Mouse (Mus musculus) gastrocnemius, postnatal 4 days (tissue): ENCODE results near the gene Marveld1. TPM values are rescaled to one million over a fixed set of nuclear protein-coding genes. Genes with fewer than 3 reads are reported as not detected.

Experiments
- DNase-seq, 2 experiments: peaks; one replicate each; pipeline ENCODE4 v3.0.0; 2021 to 2022; ENCODE audit warnings: low spot score in 2 of 2, mixed read lengths in 2 of 2
- long read RNA-seq, 2 experiments: library from polyadenylated mRNA; stranded (forward); transcript quantifications; one replicate each; pipeline ENCODE4 v2.0.0; 2021
- total RNA-seq, 2 experiments: library from RNA; stranded (reverse); gene quantifications; 2 replicates each; pipeline ENCODE4 v1.2.3; 2021

Marveld1 gene
- 10 to 100 TPM; 33.7 to 34.8 TPM for total RNA-seq
- long read RNA-seq, experiment 1, transcript Marveld1-201 (2 exons, 3,066 nt): major isoform, 28 of 32 reads
- long read RNA-seq, experiment 1, partial matches to known transcripts: 0 of 32 reads
- long read RNA-seq, experiment 1, other reads (novel, unspliced or antisense): 0 of 32 reads
- long read RNA-seq, experiment 2, transcript Marveld1-201 (2 exons, 3,066 nt): major isoform, 58 of 66 reads
- long read RNA-seq, experiment 2, partial matches to known transcripts: 2 of 66 reads
- long read RNA-seq, experiment 2, other reads (novel, unspliced or antisense): 5 of 66 reads

DNA sequence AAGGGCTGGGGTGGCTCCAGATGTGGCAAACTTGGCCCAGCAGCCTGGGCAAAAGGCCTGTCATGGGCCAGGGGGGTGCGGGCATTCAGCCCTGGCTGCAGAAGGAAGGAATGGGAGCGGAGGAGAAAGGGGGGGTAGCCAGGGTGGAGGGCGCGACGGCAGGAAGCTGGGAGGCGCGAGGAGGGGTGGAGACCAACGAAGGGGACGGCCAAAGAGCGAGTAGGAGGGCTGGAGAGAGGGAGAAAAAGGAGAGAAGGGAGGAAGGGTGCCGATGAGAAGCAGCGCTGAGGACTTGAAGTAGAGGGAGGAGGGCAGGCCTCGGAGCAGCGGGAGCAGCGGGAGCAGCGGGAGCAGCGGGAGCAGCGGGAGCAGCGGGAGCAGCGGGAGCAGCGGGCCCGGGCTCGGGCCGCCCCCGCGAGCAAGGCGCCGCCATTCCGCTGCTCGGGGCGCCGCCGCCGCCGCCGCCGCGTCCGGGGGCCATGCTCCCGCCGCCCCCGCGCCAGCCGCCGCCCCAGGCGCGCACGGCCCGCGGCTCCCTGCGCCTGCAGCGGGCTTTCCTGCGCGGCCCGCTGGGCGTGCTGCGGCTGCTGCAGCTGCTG lies at the start of gene Marveld1:
Marveld1 (plus strand) TSS at position 231 of the 599 bp plus-strand sequence.
- DNase-seq: peak; percentile 76 to 83

DNA sequence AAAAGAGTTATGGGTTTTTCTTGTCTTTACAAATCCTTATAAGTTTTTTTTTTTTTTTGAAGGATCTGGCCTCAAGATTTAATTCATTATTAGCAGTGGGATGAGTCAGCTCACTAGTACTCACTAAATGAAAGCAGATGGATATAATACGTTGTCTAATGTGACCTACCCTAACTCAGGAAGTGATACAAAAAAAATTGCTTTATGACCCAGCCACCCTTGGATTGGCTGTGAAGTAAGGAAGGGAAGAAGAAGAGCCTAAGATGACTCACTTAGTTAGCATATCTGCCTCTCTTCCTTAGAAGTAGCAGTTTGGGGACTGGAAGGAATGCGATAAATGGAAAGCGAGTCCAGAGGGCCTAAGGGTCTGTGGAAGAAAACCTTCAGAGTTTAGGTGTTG lies 47.8 kb upstream of the Marveld1 start:
- no peak for DNase-seq

DNA sequence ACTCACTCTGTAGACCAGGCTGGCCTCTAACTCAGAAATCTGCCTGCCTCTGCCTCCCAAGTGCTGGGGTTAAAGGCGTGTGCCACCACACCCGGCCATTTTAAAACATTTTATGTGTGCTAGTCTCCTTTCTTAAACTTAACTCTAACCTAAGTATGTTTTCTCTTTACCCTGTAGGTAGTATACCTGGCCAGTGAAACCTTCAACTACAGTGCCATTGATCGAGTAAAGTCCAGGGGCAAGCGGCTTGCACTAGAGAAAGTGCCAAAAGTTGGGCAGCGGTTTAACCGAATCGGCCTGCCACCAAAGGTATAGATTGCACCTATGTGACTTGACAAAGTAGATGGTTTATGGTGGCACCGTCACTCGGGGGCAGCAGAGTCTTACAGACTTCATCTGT lies 42.5 kb upstream of the Marveld1 start:
- no peak for DNase-seq

DNA sequence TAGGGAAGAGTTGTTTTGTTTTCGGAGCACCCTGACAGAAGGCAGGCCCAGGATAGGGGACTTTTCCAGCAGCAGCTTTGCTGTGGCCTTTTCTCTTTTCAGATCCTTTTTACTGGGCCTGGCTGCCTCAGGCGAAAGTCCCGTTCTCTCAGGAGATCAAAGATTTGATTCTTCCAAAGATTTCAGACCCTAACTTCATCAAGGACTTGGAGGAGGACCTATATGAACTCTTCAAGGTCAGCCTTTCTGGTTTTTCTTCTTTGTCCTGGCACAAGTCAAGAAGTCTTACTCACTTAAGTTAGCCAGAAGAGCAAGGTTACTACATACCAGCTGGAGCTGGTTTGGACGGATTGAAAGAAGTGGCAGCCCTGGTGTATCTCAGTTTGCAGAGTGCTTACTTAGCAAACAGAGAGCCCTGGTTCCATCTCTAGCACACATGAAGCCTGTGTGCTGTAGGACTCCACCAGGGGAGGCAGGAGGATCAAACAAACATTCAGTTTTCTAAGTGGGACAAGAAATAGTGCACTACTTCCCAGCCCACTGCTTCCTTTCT lies 31.3 kb upstream of the Marveld1 start:
- no peak for DNase-seq

DNA sequence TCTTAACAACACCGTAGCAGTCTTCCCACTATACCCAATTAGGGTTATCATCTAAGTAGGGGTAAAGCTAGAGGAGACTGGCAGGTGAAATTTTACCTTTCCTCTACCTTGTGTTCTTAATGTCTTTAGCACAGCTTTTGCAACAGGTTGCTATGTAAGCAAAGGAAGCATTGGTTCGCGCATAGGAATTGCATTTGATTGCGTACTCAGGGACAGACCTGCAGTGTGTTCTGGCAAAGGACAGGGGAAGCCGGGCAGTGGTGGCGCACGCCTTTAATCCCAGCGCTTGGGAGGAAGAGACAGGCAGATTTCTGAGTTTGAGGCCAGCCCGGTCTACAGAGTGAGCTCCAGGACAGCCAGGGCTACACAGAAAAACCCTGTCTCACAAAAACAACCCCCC lies 29.1 kb upstream of the Marveld1 start:
- DNase-seq: no peak

DNA sequence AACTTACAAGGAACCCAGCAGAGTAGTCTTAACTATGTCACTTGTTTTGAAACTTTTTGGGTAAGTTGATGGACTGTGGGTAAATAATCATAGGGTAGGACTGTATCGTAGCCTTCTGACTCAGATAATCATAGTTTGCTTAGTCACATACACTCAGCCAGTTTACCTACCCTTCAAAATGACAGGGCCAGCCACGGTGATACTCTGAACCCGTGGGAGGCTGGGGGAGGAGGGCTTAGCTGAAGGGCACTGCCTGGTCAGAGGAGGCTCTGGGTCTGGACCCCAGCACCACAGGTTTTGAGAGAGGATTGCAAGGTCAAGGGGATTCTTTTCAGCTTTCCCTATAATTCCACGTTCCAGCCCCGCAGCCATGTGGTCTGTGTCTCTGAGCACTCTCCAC lies 28.6 kb upstream of the Marveld1 start:
- no peak for DNase-seq

DNA sequence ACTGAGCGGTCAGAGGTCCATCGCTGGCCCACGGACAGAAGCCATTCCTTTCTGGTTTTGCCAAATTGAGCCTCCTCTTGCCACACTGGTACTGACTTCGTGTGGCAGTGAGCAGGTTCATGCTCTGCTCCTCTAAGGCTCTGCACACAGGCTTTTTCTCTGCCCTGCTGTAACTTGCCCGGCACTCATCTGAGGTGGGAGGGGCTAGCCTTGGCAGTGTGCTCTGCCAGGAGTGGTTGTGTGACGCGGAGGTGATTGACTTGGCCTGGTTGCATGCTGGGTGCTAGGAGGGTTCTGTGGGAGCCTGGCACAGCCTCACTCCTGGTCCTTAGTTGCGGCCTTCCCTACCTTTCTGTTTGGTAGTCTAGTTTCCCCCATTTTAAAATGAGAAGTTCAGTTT lies 26.7 kb upstream of the Marveld1 start:
- no peak for DNase-seq

DNA sequence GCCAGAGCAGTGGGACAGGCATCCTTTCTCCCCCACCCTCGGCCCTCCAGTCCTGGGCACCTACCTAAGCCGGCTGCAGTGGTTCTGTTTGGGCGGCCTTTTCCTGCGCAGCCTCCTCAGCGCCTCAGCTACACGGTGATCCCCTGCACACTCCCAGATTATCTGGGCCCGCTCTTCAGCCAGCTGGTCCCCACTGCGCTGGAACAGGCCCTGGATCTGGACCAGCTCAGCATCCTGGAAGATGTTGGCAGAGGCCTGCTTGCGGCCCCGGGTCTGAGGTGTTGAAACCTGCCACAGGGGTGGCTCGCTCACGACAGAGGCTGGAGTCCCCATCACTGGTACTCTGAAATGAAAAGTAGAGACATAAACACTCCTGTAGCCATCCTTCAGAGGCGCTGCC lies 22.5 kb upstream of the Marveld1 start:
- no peak for DNase-seq

DNA sequence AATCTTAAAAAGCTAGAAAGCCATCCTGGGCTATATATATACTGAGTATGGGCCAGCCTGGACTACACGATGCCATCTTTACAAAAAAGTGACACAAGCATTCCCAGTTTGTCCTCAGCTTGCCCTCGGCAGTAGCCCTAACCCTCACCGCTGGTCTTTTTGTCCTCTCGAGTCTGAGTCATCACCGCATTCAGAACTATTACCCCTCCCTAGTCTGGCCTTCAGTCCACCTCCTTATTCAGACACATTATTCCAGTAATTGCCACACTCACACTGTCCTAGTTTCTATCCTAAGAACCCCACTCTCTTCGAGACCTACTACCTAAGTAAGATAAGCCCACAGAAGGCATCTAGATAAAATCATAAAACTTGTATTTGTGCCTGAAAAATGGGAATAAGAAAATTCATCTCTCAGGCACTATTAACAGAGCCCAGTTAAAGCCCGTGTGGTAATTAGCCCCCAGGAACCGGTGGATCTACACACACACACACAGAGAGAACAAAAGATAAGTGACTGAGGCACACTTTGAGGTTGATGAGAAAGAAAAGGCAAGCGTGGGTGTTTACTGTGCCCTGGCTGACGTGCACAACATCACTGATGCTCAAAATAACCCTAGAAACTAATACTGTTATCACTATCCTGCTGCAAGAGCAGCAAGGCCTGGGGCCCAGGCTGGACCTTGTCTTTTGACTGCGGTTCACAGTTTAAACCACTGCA lies 21.5 kb upstream of the Marveld1 start:
- no peak for DNase-seq

DNA sequence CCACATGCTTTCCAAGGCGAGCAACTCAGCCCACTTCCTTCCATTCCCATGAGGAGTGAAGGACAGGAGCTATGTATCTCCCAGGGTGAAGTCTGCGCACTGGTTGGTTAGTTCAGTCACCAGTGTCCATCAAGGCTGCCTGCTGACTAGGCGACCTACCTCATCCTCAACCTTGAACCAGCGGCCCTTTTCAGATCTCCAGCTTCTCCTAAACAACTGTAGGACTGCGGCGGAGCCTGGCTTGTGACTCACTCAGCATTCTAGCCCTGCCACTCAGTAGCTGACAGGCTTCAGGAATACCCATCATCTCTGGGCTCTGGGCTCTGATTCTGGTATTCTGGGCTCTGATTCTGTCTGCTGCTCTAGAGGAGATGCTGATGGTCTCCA lies 21.0 kb upstream of the Marveld1 start:
- DNase-seq: no peak

DNA sequence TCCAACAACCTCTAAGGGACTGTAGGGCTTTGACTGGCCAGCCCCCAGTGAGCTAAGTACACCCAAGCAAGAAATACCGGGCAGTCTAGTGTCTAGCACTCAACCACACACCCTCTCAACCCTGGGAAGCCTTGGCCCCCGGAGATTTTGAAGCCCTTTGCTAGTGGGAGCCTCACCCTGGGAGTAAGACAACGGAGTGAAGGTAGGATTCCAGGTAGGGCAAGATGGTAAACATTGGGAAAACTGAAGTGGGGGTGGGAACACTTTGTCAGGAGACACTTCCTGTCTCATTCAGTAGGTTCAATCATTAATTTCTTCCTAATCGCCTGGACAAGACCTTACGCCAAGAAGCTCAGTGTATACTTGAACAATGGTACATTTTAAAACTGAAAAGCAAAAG lies 20.2 kb upstream of the Marveld1 start:
- no peak for DNase-seq

DNA sequence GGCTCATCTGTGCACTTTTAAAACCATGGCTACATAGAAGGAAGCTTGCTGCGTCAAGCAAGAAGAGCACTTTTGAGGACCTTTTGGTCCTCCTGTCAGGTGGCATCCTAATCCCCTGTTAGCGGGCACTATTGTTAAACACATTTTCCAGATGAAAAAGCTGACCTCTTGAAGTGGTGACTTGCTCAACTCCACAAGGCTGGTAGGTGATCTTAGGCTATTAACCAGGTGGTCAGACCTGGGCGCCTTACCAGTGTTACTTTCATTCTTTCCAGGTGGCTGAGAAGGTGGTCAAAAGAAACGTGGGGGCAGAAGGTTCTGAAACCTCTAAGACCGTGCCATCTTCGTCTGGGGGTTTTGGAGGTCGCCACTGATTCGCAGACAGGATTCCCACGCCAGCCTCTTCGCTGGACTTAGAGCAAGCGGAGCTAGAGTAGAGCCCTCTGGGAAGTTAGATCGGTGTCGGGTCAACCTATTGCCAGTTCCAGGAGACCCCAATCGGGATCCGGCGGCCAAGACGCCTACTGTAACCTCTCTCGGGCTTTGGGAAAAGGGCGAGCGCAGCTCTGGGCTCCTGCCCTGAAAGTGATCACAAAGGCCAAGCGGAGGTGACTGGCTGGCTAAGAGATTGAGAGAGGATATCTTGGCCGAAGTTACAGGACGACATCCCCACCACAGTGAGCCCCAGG lies 19.0 kb upstream of the Marveld1 start:
- no peak for DNase-seq

DNA sequence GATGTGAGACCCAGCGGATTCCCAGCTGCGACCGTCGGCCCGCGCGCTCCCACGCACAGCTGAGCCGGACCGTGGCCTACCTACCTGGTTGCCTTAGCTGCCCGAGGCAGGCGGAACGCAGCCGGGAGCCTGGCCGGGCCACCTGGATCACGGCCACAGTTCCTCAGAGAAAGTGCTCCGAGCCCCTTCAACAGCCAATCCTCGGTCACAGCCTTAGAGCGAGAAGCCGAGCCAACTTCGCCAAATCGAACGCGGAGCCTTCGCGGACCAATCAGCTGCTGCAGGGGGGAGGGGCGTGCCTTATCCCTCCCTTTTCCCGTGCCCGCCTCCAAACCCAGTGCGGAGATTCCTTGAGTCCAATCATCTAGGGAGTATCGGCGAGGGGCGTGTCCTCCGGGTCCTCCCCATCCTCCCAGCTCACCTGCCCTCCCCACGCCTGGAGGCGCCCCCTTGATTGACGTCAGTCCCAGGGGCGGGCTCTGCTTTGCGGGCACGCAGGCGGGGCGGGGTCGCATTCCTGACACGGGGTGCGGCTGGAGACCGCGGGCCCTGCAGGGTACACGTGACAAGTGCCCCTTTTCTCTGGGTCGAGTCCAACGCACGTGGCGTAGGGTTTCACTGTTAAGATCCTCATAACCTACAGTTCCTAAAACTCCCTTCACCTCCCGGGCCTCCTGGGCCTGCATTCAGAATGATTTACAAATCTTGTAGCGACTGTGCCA lies 18.3 kb upstream of the Marveld1 start, which contains the start of gene Avpi1:
Avpi1 (minus strand) TSS at position 273 of the 722 bp plus-strand sequence.
- peak; percentile 82 to 93 for DNase-seq

DNA sequence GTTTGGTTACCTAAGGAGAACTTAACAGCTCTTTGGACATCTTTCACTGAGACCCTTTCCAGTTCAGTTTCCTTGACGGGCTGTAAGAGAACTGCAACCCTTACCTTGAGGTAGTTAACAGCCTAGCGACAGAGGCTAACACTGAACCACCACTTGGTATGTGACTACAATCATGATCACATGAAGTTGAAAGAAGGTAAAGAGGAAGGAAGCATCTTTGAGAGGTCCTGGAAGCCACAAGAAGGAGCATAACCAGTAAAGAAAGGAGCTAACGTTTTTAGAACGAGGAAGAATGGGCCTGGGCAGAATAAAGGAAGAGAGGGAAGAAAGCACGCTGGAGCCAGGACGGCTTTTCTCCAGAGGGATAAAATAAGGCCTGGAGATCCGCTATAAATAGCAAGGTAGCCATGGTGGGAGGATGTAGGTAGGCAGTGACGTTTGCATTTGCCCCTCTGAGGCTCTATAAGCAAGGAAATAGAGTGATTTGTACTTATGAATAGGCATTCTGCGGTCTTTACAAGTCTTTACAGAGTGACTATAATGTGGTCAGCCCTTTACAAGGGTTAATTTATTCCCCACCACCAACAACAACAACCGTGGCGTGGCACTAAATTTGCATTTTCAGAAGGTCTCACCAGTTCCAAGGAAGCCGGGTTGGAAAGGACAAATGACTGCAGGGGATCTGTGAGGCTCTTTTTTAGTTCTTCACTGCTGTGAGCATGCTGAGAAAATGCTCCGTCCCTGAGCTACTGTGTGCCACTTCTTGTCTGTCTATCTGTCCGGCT lies 17.5 kb upstream of the Marveld1 start:
- DNase-seq: no peak

DNA sequence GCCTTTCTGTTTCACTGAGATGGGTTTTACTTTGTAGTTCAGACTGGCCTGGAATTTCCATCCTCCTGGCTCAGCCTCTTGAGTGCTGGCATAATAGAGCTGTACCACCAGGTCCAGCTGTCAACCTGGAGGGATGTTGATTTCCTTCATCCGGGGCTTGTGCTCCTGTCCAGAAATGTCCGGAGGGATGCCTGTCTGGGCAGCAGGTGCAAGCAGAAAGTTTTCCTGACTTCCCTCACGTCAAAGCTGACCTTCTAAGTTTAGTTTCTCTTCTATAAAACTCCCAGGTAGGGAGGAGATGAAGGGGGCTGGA lies 16.9 kb upstream of the Marveld1 start:
- no peak for DNase-seq

DNA sequence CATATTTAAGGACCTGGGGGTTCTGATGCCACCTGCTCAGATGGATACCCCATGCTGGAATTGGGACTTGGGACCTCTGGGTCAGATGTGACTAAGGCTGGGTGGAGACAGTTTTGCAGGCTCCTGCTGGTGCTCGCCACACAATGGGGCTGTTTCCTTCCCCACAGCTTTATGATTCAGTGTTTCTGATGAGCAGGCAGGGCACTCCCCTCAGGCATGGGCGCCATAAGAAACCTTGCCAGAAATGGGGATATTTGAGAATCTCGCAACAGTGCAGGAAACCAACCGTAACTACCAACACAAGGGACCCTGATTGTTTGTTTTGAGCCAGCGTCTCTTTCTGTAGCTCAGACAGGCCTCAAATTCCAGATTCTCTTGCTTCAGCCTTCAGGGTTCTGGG lies 16.1 kb upstream of the Marveld1 start:
- DNase-seq: no peak

DNA sequence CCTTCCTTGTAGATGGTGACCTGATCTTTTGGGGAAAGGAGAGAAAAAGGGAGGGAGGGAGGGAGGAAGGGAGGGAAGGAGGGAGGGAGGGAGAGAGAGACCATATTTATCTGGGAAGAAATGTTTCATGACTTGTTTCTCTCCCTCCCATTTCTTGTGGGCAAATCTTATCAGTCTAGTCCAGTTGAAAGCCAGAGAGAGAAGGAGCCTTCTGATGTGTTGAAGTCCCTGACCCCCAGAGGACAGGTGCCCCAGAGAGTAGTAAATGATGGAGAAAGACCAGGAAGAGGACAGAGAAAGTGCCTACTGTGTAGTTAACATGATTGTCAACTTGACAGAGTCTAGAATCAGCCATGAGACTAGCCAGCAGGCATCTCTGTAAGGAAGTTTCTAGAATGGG lies 12.1 kb upstream of the Marveld1 start:
- no peak for DNase-seq

DNA sequence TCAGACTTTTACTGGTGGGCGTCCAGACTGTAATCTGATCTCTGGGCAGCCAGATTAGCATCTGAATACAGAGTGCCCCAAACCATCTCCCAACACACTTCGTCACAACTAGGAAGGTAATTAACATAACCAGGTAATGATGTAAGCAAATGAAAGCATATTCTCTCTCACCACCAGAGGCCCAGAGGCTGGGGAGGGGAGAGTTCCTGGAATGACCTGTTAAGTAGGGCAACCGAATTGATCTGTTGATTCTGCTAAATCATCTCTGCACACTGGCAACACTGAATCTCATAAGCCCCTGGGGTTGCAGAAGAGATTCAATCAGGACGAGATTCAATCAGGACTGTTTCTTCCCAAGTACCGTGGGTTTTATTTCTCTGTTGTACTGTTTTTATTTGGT lies 11.1 kb upstream of the Marveld1 start:
- DNase-seq: no peak

DNA sequence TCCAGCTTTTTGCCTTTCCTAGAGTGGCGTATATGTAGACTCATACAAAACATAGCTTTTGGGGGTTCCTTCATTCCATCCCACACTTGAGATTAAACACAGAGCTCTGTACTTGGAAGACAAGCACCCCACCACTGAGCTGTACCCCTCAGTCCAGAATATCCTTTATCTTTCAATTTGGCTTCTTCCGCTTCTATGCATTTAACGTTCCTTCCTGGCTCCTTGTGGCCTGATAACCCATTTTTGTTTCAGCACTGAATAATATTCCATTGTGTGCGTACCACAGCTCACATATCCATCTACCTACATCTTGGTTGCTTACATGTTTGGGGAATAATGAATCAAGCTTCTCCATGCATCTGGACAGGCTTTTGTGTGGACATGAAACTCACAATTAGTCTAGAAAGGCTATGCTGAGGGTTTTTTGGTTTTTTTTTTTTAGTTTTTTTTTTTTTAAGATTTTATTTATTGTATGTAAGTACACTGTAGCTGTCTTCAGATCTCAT lies 10.0 kb upstream of the Marveld1 start:
- DNase-seq: no peak
